Mouse (Mus musculus) cortical plate, adult 2 months (tissue): ENCODE data around the gene Jmjd6. TPM values are rescaled to one million over a fixed set of nuclear protein-coding genes. Genes with fewer than 3 reads are reported as not detected.
A peak's percentile ranks its signal among the peaks of the same experiment; 100 is the strongest.
"Not testable (repeated sequence)": the region's sequence is repeated elsewhere in the genome, so short reads cannot be mapped to it uniquely, and the experiment has no call there.

Experiments
- H3K27ac ChIP-seq: fragments of 200-500 bp; 2 replicates; pipeline ENCODE4 v1.5.1; 2012; ENCODE audit warnings: low read length, control low read depth, inconsistent platforms; ENCODE audit not compliant: insufficient read depth
- H3K4me1 ChIP-seq: fragments of 200-500 bp; 2 replicates; pipeline ENCODE4 v1.6.1; 2011; ENCODE audit warnings: low read length; ENCODE audit not compliant: control insufficient read depth, insufficient read depth
- H3K4me3 ChIP-seq: fragments of 200-500 bp; 2 replicates; pipeline ENCODE4 v1.5.1; 2011; ENCODE audit warnings: mild to moderate bottlenecking, low read length, control low read depth; ENCODE audit not compliant: insufficient read depth
- CTCF ChIP-seq: fragments of 200-500 bp; IDR thresholded peaks from 2 replicates; pipeline ENCODE4 v1.5.1; 2011; ENCODE audit warnings: mild to moderate bottlenecking, control low read depth, low read length; ENCODE audit not compliant: insufficient read depth; ENCODE audit errors: extremely low read depth
- POLR2A ChIP-seq: fragments of 200-500 bp; IDR thresholded peaks from 2 replicates; pipeline ENCODE4 v1.6.1; 2011; ENCODE audit warnings: mild to moderate bottlenecking, low read length, control low read depth; ENCODE audit not compliant: insufficient read depth; ENCODE audit errors: extremely low read depth
- polyA plus RNA-seq: library from polyadenylated mRNA; depleted of rRNA; stranded (reverse); fragments of >200 nt; gene quantifications from 2 replicates; pipeline ENCODE4 v1.2.3, GENCODE M21; 2012

The Jmjd6 gene
- polyA plus RNA-seq, 1 experiment, result 24.3 TPM

DNA sequence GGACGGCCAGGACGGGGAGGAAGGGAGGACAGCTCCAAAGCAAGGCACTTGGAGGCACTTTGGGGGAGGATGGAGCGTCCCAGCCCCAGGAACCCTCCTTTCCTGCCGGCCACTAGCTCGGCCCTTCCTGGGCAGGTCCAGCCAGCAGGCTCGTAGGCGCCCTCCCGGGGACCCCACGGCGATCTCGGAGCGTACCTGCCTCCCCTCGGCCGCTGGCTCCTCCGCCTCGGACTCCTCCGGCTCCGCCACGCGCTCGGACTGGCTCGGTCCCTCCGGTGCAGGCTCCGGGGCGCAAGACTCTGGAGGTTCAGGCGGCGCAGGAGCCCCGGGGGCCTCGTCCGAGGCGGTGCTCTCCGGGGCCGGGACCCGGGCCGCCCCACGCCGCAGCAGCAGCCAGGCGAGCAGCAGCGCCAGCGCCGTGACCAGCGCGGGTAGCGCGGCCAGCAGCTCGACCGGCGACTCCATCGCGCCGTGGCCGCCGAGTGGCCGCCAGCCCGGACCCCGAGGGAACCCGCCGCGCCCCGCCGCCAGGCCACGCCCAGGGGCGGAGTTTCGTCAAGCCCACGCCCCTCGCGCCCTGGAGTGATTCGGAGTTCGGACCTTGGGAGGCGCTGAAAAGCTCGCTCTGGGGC, 15.6 kb downstream of the Jmjd6 start, which contains the start of gene Mxra7:
Mxra7 (minus strand) TSS at position 513 of the 632 bp plus-strand sequence.
- Histone ChIP-seq H3K27ac (no peak within 1 kb of the TSS), H3K4me3 (peak within 1 kb of the TSS; percentile 40), H3K4me1 (no peaks in the 10 kb centered on the region)
- TF ChIP-seq POLR2A (no peak), CTCF (no peak)

DNA sequence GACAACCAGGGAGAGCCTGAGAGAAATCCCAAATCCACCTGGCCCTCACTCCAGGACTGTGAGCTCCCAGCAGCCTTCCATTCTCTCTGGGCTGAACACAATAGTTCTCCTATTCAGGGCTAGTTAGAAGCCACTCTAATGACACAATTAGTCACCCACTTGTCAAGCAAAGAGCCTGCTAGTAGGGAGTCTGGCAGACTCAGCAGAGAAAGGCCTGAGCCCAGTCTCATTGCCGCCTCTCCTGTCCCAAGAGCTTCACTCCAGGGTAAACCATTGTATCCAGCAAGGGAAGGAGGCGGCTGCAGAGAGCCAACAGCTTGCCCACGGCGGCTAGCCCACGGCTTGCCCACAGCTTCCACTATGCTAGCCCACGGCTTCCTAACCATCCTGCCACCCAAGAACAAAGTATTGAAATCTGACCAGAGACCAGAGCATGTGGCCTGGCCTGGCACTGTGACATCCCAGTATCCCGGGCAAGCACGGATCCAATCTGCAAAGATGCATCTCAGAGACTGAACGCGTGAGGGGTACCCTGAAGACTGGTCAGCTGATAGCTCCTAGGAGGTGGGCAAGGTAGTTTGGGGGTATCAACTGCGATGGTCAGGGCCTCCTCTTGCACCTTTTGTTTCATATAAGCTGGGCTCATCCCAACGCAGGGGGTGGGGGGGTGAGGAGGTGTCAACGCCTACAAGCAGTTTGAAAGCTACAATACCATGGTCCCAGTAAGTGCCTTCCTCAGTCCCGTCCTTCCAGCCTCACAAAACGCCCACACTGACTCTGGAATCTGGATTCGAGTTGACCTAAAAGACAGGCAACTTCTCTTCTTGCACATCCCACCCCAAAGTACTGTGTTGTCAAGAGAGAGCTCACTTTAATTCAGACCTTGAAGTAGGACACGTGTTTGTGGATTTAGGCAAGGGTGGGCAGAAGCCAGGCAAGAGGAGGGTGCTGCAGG, 16.4 kb downstream of the Jmjd6 start:
- no peak for TF ChIP-seq CTCF
- TF ChIP-seq POLR2A, result no peak
- H3K4me1 ChIP-seq, result peaks cover 3% of the 10 kb centered on the region; the same call in 1 of the 2 replicates
- H3K27ac ChIP-seq, result no peak overlapping the region
- H3K4me3 ChIP-seq, result peak overlapping the region; percentile 40

DNA sequence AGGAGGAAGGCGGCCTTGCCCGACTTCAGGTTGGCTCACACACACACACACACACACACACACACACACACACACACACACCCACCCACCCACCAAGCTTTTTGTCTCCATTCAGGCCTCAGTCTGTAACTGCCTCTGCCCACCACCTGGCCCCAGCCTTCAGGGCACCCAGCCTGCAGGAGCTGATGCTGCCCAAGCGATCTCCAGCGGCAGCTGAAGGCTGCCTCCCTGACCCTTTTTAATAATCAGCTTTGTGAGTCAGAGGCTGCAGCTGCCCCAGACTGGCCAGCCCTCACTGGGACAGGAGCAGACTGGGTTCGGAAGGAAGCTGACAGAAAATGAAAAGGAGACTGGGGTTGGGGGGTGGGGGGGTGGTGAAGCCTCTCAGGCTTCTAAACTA, 18.0 kb downstream of the Jmjd6 start:
- Histone ChIP-seq H3K27ac (no peak overlapping the region), H3K4me1 (peaks cover 3% of the 10 kb centered on the region; the same call in 1 of the 2 replicates), H3K4me3 (no peak overlapping the region)
- TF ChIP-seq POLR2A (no peak), CTCF (no peak)

DNA sequence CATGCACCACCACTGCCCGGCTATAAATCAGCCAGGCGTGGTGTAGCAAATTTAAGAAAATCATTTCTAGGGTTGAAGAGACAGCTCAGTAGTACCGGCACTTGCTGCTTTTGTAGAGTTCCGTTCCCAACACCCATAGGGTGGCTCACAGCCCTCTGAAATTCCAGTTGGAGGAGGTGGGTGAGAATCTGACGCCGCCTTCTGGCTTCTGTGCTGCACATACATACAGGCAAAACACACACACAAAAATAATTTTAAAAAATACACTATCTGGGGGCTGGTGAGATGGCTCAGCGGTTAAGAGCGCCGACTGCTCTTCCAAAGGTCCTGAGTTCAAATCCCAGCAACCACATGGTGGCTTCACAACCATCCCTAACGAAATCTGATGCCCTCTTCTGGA, 19.4 kb downstream of the Jmjd6 start:
- not testable (repeated sequence) for H3K4me1 ChIP-seq, H3K27ac ChIP-seq, H3K4me3 ChIP-seq

DNA sequence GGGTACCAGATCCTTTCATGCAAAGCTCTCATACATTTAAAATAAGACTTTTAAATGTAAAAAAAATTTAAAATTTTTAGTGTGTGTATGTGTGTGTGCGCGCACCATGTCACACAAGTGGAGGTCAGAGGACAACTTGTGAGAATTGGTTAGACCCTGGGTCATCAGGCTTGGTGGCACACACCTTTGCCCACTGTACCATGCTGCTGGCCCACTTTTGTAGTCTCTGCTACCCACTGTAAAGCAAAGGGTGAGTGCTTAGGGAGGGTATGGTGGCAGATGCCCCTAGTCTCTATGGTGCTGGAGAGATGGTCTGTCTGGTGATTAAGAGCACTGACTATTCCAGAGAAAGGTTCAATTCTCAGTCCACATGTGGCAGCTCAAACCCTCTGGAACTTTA, 20.0 kb downstream of the Jmjd6 start:
- TF ChIP-seq POLR2A (no peak), CTCF (no peak)
- H3K4me1 ChIP-seq, result peaks cover 3% of the 10 kb centered on the region; the same call in 1 of the 2 replicates

DNA sequence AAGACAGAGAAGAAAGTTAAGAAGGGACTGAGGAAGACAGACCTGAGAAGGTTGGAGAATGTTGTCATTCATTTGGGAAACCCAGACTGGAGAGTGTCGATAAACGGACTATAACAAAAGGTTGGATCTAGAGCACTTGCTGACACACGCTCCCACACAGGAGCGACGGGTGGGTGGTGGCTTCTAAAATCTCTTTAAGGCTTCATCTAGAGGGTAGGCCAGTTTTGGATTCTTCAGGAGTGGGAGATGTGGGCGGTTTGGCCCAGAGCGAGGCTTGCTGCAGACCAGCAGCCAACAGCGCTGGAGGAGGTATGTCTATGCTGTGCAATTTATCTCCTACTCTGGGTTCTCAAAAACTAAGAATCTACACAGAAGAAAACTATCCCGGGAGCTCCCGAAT, 20.6 kb downstream of the Jmjd6 start:
- TF ChIP-seq POLR2A (no peak), CTCF (no peak)
- no peak overlapping the region for H3K27ac ChIP-seq
- H3K4me1 ChIP-seq, result peaks cover 3% of the 10 kb centered on the region; the same call in 1 of the 2 replicates
- H3K4me3 ChIP-seq, result no peak overlapping the region

More for the DNA sequence above, 20.0 kb downstream of the Jmjd6 start:
- no peak overlapping the region for H3K27ac ChIP-seq
- no peak overlapping the region for H3K4me3 ChIP-seq

DNA sequence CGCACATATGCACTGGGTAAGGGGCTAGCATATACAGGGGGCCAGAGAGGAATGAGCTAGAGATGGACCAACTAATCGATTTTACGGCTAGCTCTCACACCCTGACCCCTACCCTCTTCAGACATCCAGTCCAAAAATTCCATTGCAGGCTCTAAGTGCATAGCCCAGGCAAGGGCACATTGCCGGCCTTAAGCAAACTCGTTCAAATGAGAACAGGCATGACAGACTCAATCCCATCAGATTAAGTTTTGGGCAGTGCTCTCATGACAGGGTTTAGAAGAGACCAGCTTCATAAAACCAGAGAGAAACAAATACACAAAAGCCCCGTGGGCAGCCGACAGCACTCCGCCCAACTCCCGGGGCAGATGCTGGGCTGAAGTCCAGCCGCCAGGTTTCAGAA, 21.0 kb downstream of the Jmjd6 start:
- no peak overlapping the region for H3K4me3 ChIP-seq
- TF ChIP-seq CTCF (no peak), POLR2A (no peak)
- no peak overlapping the region for H3K27ac ChIP-seq
- H3K4me1 ChIP-seq, result peaks cover 3% of the 10 kb centered on the region; the same call in 1 of the 2 replicates

DNA sequence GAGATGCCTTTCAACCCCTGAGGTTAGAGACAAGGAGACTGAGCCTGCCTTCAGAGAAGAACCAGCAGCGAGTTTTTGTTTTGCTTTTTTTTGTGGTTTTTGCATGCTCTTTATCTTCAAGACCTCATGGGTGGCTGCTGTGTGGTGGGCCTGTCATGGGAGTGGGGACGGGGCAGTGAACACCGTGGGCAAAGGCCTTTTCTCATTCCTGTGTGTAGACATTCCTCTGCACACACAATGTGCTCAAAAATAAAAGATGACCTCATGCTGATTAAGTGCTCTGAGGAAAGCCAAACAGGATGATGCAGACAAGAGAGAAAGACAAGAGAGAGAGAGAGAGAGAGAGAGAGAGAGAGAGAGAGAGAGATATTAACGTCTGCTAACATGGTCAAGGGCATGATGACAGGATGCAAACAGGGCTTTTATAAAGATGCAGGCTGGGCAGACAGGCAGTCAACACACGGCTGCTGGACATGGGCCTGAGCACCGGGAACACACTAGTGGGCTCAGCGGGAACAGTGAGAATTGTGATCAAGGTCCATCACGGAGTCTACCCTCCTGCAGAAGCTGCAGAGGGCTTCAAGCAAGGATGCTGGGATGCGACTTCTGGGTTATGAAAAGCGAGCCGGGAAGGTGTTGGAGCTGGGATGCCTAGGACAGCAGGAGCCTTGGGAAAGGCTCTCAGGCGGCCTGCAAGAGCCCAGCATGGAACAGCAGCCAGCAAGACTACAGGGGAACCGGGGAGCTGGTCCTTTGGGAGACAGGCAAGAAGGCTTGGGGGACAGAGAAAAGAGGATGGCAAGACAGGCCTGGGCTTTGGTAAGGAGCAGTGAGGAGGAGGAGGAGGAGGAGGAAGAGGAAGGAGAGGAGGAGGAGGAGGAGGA, 21.9 kb downstream of the Jmjd6 start:
- Histone ChIP-seq H3K27ac (no peak overlapping the region), H3K4me3 (no peak overlapping the region), H3K4me1 (peaks cover 3% of the 10 kb centered on the region; the same call in 1 of the 2 replicates)
- TF ChIP-seq CTCF, result no peak
- no peak for TF ChIP-seq POLR2A
